Mouse (Mus musculus): Measurements from ENCODE around the gene Rnf214. TPM values are rescaled to one million over a fixed set of nuclear protein-coding genes. Genes with fewer than 3 reads are reported as not detected.
A peak's percentile ranks its signal among the peaks of the same experiment; 100 is the strongest.

Gene Rnf214
- polyA plus RNA-seq, 1 experiment from 2014 or later: 109 TPM

- 17% methylated on average over 3 of the region's 3 CpGs for WGBS
- ATAC-seq (ENCODE audit: low FRiP score): peak; percentile 59; the same call in 1 of the 2 replicates
- no peak overlapping the region for H3K4me3 ChIP-seq (replicated peaks; ENCODE audit: low read length)
- H3K9ac ChIP-seq: no peak overlapping the region
- peaks cover 36% of the 10 kb centered on the region for H3K36me3 ChIP-seq (replicated peaks; ENCODE audit: control insufficient read depth, insufficient read depth)
- peak; percentile 70 for DNase-seq (ENCODE audit: low spot score)
- H3K4me1 ChIP-seq (replicated peaks; ENCODE audit: control insufficient read depth, insufficient read depth, low read length): no peaks in the 10 kb centered on the region
- H3K27ac ChIP-seq: no peak overlapping the region
- H3K9me3 ChIP-seq (ENCODE audit: control insufficient read depth, low read length): no peaks in the 10 kb centered on the region
- H3K4me2 ChIP-seq (replicated peaks): no peak overlapping the region
- no peaks in the 10 kb centered on the region for H3K27me3 ChIP-seq (ENCODE audit: control insufficient read depth, insufficient read depth, low read length)
Observed at GRCm38 (mm10) chr9:45936883-45937282, 30.2 kb upstream of the Rnf214 start.

DNA sequence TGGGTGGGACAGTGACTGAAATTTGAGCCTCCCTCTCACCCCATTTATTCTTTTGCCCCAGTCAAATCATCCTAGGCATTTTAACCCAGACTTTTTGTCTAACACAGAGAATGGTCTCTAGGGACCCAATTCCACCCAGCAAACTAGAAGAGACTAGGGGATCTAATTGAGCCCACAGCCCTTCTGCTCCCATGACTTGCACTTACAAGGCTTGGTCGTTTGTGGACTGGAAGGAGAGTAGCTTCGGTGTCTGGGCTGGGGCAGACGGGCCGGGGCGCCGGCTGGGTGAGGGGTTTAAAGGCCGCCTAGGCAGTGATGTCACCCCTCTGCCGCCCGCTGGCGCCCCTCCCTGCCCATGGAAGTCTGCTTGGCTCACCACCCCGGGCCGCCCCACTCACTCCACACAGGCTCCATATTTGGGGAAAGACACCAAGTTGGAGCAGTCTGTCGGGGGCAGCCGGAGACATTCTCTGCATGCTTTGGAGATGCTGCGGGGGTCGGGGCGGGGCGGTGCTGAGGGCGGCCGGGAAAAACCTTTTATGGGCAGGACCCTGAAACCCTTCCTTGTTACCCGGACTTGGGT, 29.0 kb upstream of the Rnf214 start, which contains the start of gene Tagln:
TSS of gene Tagln (minus strand) at position 431 of the 583 bp plus-strand sequence.
- Histone ChIP-seq H3K9ac (no peak within 1 kb of the TSS), H3K27me3 (ENCODE audit: control insufficient read depth, insufficient read depth, low read length) (no peaks in the 10 kb centered on the region), H3K27ac (no peak within 1 kb of the TSS), H3K36me3 (replicated peaks; ENCODE audit: control insufficient read depth, insufficient read depth) (peaks cover 35% of the 10 kb centered on the region), H3K4me2 (replicated peaks) (peak within 1 kb of the TSS; percentile 27), H3K4me1 (replicated peaks; ENCODE audit: control insufficient read depth, insufficient read depth, low read length) (no peaks in the 10 kb centered on the region), H3K9me3 (ENCODE audit: control insufficient read depth, low read length) (no peaks in the 10 kb centered on the region), H3K4me3 (replicated peaks; ENCODE audit: low read length) (no peak within 1 kb of the TSS)
- 14% methylated on average over 21 of the region's 21 CpGs for WGBS
- DNase-seq (ENCODE audit: low spot score) (no peak), ATAC-seq (ENCODE audit: low FRiP score) (no peak)

DNA sequence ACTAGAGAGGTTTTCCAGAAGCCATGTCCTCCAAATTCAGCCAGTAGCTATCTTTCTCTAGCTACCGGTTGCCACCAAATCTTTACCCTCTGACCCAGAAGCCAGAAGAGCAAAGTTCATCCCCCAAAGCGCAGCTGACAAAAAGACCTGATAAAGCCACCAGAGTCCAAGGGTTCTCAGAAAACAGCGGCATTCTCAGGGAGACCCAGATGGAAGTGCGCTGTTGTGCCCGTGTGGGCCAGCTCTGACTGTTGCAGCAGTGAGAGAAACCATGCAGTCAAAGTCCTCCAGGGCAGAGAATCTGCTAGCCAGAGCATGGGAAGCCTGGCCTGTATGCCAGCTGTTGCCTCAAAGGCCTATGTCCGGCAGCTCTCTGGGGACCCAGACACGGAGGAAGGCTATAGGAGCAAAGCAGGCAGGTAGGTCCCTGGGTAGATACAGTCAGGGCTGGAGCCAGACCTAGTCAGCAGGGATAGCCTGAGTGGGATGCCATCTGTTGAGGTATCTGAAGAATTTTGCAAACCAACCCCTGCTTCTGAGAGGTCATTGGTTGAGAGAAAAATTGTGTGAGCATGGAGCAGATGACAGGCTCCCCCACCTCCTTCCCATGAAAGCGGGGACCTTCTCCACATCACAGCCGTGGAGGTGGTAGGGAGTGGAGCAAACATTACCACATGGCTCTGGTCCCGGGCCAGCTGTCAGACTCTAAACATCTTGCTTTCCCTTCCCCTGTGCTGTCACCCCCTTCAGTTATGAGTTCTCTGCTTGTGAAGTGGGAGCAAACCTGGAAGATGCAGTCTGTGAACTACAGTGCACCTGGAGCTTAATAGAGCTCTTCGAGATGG, 26.1 kb upstream of the Rnf214 start:
- WGBS: 76% methylated on average over 11 of the region's 11 CpGs
- Histone ChIP-seq H3K27me3 (ENCODE audit: control insufficient read depth, insufficient read depth, low read length) (no peaks in the 10 kb centered on the region), H3K4me1 (replicated peaks; ENCODE audit: control insufficient read depth, insufficient read depth, low read length) (no peaks in the 10 kb centered on the region), H3K4me2 (replicated peaks) (no peak overlapping the region), H3K27ac (no peak overlapping the region), H3K9me3 (ENCODE audit: control insufficient read depth, low read length) (no peaks in the 10 kb centered on the region), H3K36me3 (replicated peaks; ENCODE audit: control insufficient read depth, insufficient read depth) (peaks cover 38% of the 10 kb centered on the region), H3K9ac (no peak overlapping the region), H3K4me3 (replicated peaks; ENCODE audit: low read length) (no peak overlapping the region)
- DNase-seq (ENCODE audit: low spot score): no peak
- no peak for ATAC-seq (ENCODE audit: low FRiP score)

DNA sequence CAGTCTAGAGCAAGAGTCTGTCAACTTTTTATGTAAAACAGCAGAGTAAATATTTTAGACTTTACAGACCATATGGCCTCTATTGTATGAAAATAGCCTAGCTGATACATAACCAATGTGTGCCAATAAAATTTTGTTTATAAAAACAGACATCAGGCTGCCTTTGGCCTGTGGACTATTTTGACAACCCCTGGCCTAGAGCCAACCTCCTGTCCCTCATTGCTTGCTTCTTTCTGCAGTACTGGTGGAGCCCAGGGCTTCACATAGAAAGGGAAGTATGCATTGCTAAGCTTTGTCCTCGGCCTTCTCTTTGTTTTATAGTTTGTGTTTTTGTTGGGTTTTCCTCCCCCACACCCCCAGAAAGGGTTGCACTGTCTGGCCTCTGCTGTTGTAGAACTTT, 25.2 kb upstream of the Rnf214 start:
- no peak overlapping the region for H3K27ac ChIP-seq
- H3K9me3 ChIP-seq (ENCODE audit: control insufficient read depth, low read length): no peaks in the 10 kb centered on the region
- WGBS: 58% methylated on average over 1 of the region's 1 CpGs
- ATAC-seq (ENCODE audit: low FRiP score) (no peak), DNase-seq (ENCODE audit: low spot score) (no peak)
- no peaks in the 10 kb centered on the region for H3K27me3 ChIP-seq (ENCODE audit: control insufficient read depth, insufficient read depth, low read length)
- H3K4me2 ChIP-seq (replicated peaks): no peak overlapping the region
- H3K36me3 ChIP-seq (replicated peaks; ENCODE audit: control insufficient read depth, insufficient read depth): peaks cover 45% of the 10 kb centered on the region
- no peak overlapping the region for H3K9ac ChIP-seq
- no peaks in the 10 kb centered on the region for H3K4me1 ChIP-seq (replicated peaks; ENCODE audit: control insufficient read depth, insufficient read depth, low read length)
- no peak overlapping the region for H3K4me3 ChIP-seq (replicated peaks; ENCODE audit: low read length)

DNA sequence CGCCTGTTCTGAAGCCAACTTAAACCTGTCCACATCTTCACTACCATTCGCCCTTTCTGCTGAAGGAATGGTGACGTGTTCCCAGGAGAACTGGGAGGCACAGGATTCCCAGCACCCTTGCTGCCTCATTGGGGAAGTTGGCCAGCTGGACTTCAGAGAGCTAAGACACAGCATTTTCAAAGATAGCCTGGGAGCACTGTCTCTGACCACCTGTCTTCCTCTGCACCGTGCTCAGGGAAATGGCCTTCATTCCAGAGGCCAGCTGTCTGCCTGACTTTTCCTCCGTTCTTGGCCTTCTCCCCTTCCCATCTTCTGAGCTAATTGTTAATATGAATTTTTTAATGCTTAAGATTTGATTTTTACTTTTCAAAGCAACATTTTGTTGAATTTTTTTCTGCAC, 22.6 kb upstream of the Rnf214 start:
- WGBS: 92% methylated on average over 5 of the region's 5 CpGs
- Histone ChIP-seq H3K4me1 (replicated peaks; ENCODE audit: control insufficient read depth, insufficient read depth, low read length) (no peaks in the 10 kb centered on the region), H3K27me3 (ENCODE audit: control insufficient read depth, insufficient read depth, low read length) (no peaks in the 10 kb centered on the region), H3K9ac (no peak overlapping the region), H3K4me2 (replicated peaks) (no peak overlapping the region), H3K36me3 (replicated peaks; ENCODE audit: control insufficient read depth, insufficient read depth) (peaks cover 67% of the 10 kb centered on the region), H3K27ac (no peak overlapping the region), H3K9me3 (ENCODE audit: control insufficient read depth, low read length) (no peaks in the 10 kb centered on the region), H3K4me3 (replicated peaks; ENCODE audit: low read length) (no peak overlapping the region)
- no peak for DNase-seq (ENCODE audit: low spot score)
- no peak for ATAC-seq (ENCODE audit: low FRiP score)

- Histone ChIP-seq H3K4me3 (replicated peaks; ENCODE audit: low read length) (no peak overlapping the region), H3K9ac (no peak overlapping the region), H3K27me3 (ENCODE audit: control insufficient read depth, insufficient read depth, low read length) (no peaks in the 10 kb centered on the region), H3K27ac (no peak overlapping the region), H3K4me1 (replicated peaks; ENCODE audit: control insufficient read depth, insufficient read depth, low read length) (peaks cover 8% of the 10 kb centered on the region; the same call in 1 of the 2 replicates), H3K9me3 (ENCODE audit: control insufficient read depth, low read length) (no peaks in the 10 kb centered on the region), H3K36me3 (replicated peaks; ENCODE audit: control insufficient read depth, insufficient read depth) (peaks cover 91% of the 10 kb centered on the region), H3K4me2 (replicated peaks) (no peak overlapping the region)
- DNase-seq (ENCODE audit: low spot score) (no peak), ATAC-seq (ENCODE audit: low FRiP score) (no peak)
- 72% methylated on average over 1 of the region's 1 CpGs for WGBS
Observed at GRCm38 (mm10) chr9:45919895-45920294, 13.2 kb upstream of the Rnf214 start.

DNA sequence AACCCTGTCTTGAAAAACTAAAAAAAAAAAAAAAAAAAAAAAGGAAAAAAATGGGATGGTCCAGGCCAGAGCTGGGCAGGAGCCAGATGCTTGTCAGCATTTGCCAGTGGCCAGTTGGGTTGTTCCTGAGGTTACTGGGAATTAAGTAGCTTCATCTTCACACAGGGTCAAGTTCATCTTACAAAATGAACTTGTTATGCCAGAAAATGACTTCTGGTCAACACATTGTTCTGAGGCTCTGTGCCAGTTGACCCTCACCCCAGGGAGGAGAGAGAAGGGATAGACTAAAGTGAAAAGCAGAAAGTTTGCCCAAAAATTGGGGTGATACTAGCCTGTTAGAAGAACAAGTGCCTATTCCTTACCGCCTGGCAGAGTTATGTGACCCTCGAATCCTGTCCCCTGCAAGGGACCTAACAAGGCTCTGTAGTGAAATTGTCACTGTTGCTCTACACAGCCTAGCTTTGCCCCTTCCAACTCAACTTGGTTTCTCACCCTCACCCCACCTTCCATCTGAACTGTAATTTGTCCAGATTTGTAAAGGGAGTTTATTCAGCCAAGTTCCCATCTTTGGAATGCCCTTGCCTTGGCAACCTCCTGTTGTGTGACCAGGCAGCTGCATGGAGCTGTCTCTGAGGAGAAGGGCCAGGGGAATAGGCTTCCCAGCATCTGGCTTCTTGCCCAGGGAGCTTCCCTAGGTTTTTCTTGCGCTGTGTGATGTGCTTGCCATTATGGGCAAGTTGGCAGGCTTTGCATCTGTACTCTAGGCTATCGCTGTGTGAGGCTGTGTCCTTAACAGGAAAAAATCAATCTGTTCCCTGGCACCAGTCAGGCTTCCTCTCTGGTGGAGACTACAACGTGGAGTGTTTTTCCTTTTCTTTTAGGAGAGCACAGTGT, 10.6 kb upstream of the Rnf214 start:
- DNase-seq (ENCODE audit: low spot score): peak; percentile 74
- H3K4me1 ChIP-seq (replicated peaks; ENCODE audit: control insufficient read depth, insufficient read depth, low read length): peaks cover 8% of the 10 kb centered on the region; the same call in 1 of the 2 replicates
- H3K9me3 ChIP-seq (ENCODE audit: control insufficient read depth, low read length): no peaks in the 10 kb centered on the region
- ATAC-seq (ENCODE audit: low FRiP score): peak; percentile 86; the same call in 1 of the 2 replicates
- WGBS: 73% methylated on average over 5 of the region's 5 CpGs
- no peaks in the 10 kb centered on the region for H3K27me3 ChIP-seq (ENCODE audit: control insufficient read depth, insufficient read depth, low read length)
- H3K36me3 ChIP-seq (replicated peaks; ENCODE audit: control insufficient read depth, insufficient read depth): peaks cover 95% of the 10 kb centered on the region
- no peak overlapping the region for H3K4me2 ChIP-seq (replicated peaks)
- H3K9ac ChIP-seq: no peak overlapping the region
- H3K4me3 ChIP-seq (replicated peaks; ENCODE audit: low read length): no peak overlapping the region
- H3K27ac ChIP-seq: 0 out of 2 replicates have a peak overlapping the region, but pooled peaks have one; percentile 43

DNA sequence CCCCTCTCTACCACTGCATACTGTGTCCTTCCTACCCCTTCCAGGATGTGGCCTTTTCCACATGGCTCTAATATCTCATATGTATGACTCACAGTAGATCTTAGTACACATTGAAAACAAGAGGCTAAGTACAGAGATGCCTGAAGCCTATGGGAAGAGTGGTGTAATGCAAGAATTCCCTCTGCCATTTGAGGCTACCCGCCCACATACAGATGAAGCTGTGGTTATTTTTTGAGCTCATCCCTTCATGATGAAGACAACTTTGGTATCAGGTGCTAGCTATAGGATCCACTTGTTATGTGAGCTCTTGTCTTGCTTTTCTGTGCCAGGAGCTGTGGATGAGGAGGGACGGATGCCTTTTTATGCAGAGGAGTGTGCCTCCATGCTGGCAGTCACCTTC, 8.9 kb upstream of the Rnf214 start:
- H3K27ac ChIP-seq: no peak overlapping the region
- 98% methylated on average over 2 of the region's 2 CpGs for WGBS
- no peak overlapping the region for H3K4me3 ChIP-seq (replicated peaks; ENCODE audit: low read length)
- H3K9me3 ChIP-seq (ENCODE audit: control insufficient read depth, low read length): no peaks in the 10 kb centered on the region
- H3K4me1 ChIP-seq (replicated peaks; ENCODE audit: control insufficient read depth, insufficient read depth, low read length): peaks cover 8% of the 10 kb centered on the region; the same call in 1 of the 2 replicates
- no peak for ATAC-seq (ENCODE audit: low FRiP score)
- H3K9ac ChIP-seq: no peak overlapping the region
- no peak for DNase-seq (ENCODE audit: low spot score)
- H3K27me3 ChIP-seq (ENCODE audit: control insufficient read depth, insufficient read depth, low read length): no peaks in the 10 kb centered on the region
- no peak overlapping the region for H3K4me2 ChIP-seq (replicated peaks)
- H3K36me3 ChIP-seq (replicated peaks; ENCODE audit: control insufficient read depth, insufficient read depth): peaks cover 98% of the 10 kb centered on the region

- ATAC-seq (ENCODE audit: low FRiP score): no peak
- Histone ChIP-seq H3K27ac (no peak overlapping the region), H3K4me1 (replicated peaks; ENCODE audit: control insufficient read depth, insufficient read depth, low read length) (peaks cover 11% of the 10 kb centered on the region), H3K36me3 (replicated peaks; ENCODE audit: control insufficient read depth, insufficient read depth) (peaks cover 80% of the 10 kb centered on the region), H3K9ac (no peak overlapping the region), H3K4me3 (replicated peaks; ENCODE audit: low read length) (no peak overlapping the region), H3K9me3 (ENCODE audit: control insufficient read depth, low read length) (no peaks in the 10 kb centered on the region), H3K4me2 (replicated peaks) (no peak overlapping the region), H3K27me3 (ENCODE audit: control insufficient read depth, insufficient read depth, low read length) (no peaks in the 10 kb centered on the region)
- DNase-seq (ENCODE audit: low spot score): peak; percentile 44
- 64% methylated on average over 1 of the region's 1 CpGs for WGBS
Observed at GRCm38 (mm10) chr9:45911673-45912072, 5.0 kb upstream of the Rnf214 start.
